Mouse (Mus musculus) layer of hippocampus, postnatal 14 days (tissue): ENCODE measurements at regions not wholly inside any gene's neighbourhood (a gene's known extent, or its start where the extent isn't known, plus 50 kb on each side); places are given as distances from the start of the nearest gene placed in this dataset.
"Not testable (repeated sequence)": the region's sequence is repeated elsewhere in the genome, so short reads cannot be mapped to it uniquely, and the experiment has no call there.

Experiments used
- DNase-seq, 2 experiments: peaks; one replicate each; pipeline ENCODE4 v3.0.0; 2021 to 2022; ENCODE audit warnings: low spot score in 2 of 2, mixed read lengths in 1 of 2

DNA sequence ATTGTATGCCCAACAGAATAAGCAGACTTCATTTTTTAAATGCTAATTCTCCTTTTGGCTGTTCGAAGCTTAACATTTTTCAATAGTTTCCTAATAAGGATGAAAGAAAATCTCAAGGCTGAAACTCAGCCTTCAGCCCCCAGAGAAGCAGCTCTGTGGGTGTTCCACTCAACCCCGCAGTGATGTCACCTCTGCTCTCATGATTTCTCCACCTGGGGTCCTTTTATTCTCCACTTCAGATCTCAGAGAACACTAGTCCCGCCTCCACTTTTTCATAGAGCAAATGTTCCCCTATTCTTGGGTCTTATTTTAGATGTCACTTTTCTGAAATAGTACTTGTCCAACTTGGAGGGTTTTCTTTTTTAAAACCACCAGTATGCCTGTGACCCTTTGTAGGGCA is 567.3 kb downstream of the Cntn3 start:
- no peak for DNase-seq

DNA sequence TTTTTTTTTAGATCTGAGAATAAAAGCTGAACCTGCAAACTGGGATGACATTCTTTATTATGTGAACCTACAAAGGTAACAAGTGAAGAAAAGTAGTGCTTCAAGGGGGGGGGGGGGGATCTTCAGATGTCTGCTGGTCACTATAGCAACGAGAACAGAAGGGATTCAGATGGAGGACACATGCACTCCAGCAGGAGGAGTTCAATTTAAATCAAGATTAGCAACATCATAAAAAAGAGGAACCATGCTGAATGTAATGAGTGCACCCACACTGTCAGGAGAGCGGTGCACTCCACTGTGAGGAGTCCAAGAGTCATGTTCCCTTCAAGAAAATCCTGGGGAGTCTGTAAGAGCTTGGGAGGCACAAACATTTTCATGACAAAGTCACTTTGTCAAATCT is 574.7 kb downstream of the Cntn3 start:
- DNase-seq, result no peak

- DNase-seq, result no peak
These were observed 575.3 kb downstream of the Cntn3 start for GRCm38 (mm10) chr6:101997629-101998028.

DNA sequence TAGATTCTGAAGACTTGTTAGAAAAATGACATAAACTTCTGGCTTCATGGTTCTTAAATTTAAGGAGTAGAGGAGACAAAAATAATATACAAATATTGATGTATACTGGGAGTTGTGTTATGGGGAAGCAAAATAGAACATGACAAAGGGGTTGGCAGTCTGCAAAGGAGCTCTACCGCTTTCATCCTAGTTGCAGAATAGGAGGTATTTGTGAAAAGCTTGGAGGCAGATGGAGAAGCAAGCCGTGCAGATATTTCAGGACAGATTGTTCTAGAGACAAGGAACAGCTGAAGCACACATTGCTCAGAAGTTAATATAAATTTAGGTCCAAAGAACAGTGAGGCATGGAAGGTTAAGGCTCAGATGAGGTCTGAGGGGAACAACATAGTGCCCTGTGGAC is 580.1 kb downstream of the Cntn3 start:
- peak in 1 of 2 experiments; percentile 29 for DNase-seq

GRCm38 (mm10) chr6:101981656-101982055 is 591.2 kb downstream of the Cntn3 start:
- no peak for DNase-seq

GRCm38 (mm10) chr6:101979213-101979612 is 593.7 kb downstream of the Cntn3 start:
- DNase-seq, result no peak

GRCm38 (mm10) chr6:101964941-101965340 is 587.2 kb upstream of the Pdzrn3 start:
- DNase-seq, result no peak

- not testable (repeated sequence) for DNase-seq
These were observed 583.8 kb upstream of the Pdzrn3 start for GRCm38 (mm10) chr6:101961476-101961875.

DNA sequence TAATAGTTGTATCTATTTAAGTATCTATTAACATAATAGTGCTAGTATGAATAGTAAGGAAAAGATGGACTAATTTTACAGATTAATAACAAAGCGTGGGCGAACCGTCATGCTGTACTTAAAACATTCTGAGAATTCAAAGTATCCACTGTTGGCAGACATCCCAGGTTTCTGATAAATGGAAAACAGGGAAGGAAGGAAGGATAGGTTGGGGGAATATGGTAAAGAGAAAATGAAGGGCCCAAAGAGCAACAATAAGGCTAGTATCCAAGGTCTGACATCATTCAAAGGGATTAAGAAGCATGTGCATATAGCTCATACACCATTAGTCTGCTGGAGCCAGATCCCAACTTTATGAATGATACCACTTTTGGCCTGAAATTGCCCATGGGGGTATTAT is 572.0 kb upstream of the Pdzrn3 start:
- no peak for DNase-seq

DNA sequence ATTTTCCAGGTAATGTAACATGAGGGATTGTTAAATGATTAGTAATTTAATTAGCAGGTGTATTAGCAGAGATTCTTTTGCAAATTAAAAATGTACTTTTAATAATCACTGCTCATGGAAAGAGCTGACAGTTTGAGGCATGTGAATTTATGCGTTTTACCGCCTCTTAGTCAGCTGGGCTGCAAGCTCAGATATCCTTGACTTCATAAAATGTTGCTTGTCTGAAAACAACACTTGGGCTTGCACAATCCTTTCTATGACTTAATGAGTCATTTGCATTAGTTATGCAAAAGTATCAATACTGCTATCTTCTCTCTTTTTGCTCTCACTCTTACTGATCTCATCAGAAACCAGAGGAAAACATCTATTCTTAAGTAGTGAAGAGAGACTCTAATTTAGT is 571.3 kb upstream of the Pdzrn3 start:
- no peak for DNase-seq

DNA sequence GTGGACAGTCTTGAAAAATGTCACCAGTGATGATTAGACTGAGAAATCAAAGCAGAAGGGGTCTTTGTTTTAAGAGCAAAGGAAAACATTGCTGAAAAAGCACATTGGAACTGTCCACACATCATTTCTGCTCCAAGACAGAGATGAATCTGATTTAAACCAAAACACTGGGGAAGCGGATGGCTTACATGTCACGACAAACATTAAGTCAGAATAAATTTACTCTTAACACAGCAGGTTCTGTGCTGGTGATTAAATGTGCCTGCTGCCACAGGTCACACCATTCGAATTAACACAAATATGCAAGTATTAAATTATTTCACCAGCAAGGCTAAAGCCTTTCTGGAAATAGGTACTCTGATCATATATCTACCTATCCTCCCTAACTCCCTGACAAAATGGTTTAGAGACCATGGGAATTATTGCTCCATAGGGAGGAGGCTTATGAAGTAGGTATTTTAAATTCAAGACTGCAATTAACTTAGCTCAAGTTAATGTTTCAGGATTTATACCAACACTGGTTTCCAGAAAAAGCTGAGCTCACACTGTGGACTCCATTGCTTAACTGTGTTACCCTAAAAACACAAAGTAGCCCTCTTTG is 562.7 kb upstream of the Pdzrn3 start:
- DNase-seq, result no peak

GRCm38 (mm10) chr6:101938393-101938985 is 560.8 kb upstream of the Pdzrn3 start:
- no peak for DNase-seq

GRCm38 (mm10) chr6:101937467-101938392 is 560.0 kb upstream of the Pdzrn3 start:
- no peak for DNase-seq

- no peak for DNase-seq
These were observed 554.1 kb upstream of the Pdzrn3 start for GRCm38 (mm10) chr6:101931768-101932167.

GRCm38 (mm10) chr6:101921686-101922085 is 544.0 kb upstream of the Pdzrn3 start:
- no peak for DNase-seq

DNA sequence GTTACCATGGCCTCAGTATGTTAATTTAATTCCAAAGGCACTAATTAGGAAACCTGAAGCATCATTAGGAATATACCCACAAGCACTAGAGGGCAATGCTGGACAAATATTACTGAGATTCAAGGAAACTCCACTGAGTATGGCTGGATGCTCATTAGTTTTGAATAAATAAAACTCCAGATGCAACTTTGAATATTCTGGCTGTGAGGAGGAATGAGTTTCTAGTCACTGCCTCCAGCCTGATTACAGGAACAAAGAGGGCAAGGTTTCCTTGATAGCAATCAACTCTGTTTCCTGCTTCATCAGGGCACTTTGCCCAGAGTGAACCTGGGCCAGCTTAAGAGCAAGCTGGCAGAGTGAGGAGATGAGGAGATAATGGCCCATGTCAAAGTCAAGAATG is 543.5 kb upstream of the Pdzrn3 start:
- DNase-seq, result peak in 1 of 2 experiments; percentile 31

- no peak for DNase-seq
These were observed 541.2 kb upstream of the Pdzrn3 start for GRCm38 (mm10) chr6:101918914-101919313.

DNA sequence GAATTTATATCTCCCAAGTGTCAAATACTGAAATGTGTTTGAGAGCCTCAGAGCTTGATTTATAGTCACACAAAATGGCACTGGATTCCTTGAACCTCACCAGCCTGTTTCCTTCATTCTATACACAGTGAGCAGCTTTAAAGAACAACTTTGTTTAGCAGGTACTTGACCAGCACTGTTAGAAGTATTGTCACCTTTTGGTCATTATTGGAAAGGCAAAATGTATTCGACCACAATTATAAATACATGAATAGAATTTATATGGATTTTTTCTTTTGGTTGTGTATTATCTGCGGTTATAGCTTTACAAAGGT is 527.3 kb upstream of the Pdzrn3 start:
- no peak for DNase-seq

DNA sequence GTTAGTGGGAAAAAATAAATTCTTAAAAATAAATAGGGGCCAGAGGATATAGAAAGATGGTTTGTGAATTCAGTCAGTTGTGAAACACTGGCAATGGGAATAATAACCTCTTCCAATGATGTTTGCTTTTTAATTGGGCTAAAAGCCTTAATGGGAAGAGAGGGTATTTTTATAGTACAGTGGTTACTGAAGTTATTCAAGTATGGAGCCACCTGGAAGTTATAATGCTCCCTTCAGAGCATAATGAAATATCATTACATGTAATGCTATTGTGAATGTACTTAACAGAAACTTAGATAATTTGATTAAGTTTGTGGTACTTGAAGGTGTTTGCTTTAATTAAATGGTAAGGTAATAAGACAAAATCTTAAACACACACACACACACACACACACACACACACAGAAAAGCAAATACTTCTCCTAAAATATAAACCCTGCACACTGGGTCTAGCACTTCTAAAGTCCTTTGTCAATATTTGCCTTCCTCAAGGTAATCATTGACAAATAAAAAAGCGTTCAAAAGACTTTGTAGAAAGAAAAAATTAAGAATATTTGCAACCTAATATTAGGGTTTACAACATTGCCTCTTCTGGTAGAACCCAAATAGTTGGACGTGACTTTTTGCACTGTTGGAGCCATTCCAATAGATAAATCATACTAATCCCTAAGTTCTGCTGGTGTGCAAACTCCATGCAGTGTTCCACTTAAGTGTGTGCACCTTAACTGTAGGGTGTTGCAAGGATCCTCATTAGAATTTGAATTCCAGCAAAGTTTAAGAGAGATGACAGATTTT is 526.7 kb upstream of the Pdzrn3 start:
- no peak for DNase-seq

DNA sequence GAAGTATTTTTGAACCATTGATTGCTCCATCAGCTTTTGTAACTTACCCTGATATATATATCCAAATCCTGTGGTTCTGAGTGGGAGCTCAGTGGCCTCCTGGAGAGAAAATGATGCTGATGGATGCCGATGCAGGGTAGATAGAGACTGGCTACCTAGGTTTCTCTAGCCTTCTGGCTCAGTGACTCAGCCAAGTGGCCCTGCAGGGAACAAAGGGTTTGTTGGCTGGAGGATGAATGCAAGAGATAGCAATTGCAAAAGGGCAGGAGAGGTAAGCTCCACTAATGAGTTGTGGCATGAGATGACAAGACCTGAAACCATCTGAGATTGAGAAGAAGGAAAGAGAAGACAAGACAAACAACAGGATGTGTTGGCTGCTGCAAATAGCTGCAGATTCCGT is 524.6 kb upstream of the Pdzrn3 start:
- DNase-seq, result no peak

- no peak for DNase-seq
These were observed 520.8 kb upstream of the Pdzrn3 start for GRCm38 (mm10) chr6:101898544-101898943.

DNA sequence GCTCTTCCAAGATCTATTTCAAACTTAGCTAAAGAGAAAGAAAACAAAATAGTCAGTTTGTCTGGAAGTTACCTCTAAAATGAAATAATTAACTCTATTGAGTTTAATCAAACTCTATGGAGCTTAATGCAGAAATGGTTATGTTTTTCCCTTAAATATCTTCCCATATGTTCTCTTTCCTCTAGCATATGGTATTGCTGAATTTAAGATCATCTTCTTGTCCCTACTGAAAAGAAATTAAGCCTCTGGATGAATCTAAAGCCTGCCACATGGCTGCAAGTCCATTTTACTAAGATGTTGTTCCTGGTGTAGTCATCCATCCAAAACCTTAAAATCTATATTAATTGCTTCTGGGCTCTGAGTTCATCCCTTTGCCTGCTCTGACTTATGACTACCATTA is 513.0 kb upstream of the Pdzrn3 start:
- no peak for DNase-seq
